Mouse (Mus musculus): Measurements from ENCODE around the gene Synm. TPM values are rescaled to one million over a fixed set of nuclear protein-coding genes. Genes with fewer than 3 reads are reported as not detected.
A peak's percentile ranks its signal among the peaks of the same experiment; 100 is the strongest.

Gene Synm
- polyA plus RNA-seq, 1 experiment from 2014 or later, result 2.6 TPM

DNA sequence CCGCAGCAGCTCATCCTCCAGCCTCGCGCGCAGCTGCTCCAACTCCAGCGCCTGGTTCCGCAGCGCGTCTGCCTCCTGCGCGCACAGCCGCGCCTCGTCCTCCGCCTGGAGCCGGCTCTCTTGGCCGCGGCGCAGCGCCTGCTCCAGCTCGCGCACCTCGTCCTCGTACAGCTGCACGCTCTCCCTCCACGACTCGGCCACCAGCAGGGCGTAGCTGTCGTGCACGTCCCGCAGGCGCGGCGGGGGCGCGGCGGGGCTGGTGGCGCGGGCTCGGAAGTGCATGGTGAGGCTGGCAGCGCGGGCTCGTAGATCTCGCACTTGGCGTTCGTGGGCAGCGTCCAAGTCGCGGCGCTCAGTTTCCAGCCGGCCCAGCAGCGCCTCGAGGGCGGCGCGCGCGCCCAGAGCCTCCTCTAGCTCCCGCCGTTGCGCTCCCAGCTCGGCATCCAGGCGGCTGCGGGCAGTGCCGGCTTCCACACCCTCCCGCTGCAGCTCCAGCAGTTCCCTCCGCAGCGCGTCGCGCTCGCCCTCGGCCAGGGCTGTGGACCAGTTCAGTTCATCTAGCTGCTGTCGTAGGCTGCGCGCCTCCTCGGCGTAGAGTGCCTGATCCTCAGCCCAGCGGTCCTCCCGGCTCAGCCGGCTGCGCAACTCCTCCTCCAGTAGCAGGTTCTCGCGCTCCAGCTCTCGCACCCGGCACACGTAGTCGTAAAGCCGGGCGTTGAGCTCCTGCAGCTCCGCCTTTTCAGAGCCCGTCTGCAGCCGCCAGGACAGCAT is 499 bp downstream of the Synm start:
- peak overlapping the region; percentile 40 for H3K9ac ChIP-seq (replicated peaks; ENCODE audit: low read depth, low read length)
- peak overlapping the region; percentile 52 for H3K27ac ChIP-seq (ENCODE audit: low read length)
- ATAC-seq (ENCODE audit: insufficient number of reproducible peaks, insufficient read depth, low FRiP score, low read depth), result peak; percentile 59
- no peaks in the 10 kb centered on the region for H3K9me3 ChIP-seq (ENCODE audit: control insufficient read depth, low read depth, low read length)
- WGBS, result under 1% methylated on average over 92 of the region's 92 CpGs
- peaks cover 9% of the 10 kb centered on the region for H3K4me1 ChIP-seq (ENCODE audit: control insufficient read depth, insufficient read depth, low read length)
- peak overlapping the region; percentile 100 for H3K4me2 ChIP-seq (replicated peaks; ENCODE audit: low read depth, low read length)
- H3K27me3 ChIP-seq (ENCODE audit: control insufficient read depth, insufficient read depth, low read length), result 0 out of 2 replicates have a peak, but pooled peaks cover 3% of the 10 kb centered on the region
- H3K36me3 ChIP-seq (ENCODE audit: control insufficient read depth, insufficient read depth, low read length), result no peaks in the 10 kb centered on the region
- peak overlapping the region; percentile 53 for H3K4me3 ChIP-seq (ENCODE audit: low read depth, low read length)

DNA sequence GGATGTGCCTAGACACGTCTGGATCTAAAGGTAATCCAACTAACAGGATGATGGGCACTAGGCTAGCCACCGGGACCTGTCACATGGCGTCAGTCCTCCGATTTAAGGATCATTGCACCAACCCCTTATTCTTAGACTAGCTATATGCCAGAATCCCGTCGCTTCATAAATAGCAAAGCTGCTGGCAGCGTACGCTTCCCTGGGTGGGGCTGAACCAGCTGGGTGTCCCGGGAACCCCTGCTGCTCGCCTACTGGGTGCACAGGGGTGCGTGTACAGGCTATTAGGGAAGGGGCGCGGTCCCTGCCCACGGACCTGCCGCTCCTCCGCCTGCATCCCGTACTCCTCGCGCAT is 1.1 kb downstream of the Synm start:
- Histone ChIP-seq H3K27me3 (ENCODE audit: control insufficient read depth, insufficient read depth, low read length) (0 out of 2 replicates have a peak, but pooled peaks cover 3% of the 10 kb centered on the region), H3K36me3 (ENCODE audit: control insufficient read depth, insufficient read depth, low read length) (no peaks in the 10 kb centered on the region), H3K27ac (ENCODE audit: low read length) (peak overlapping the region; percentile 52), H3K9me3 (ENCODE audit: control insufficient read depth, low read depth, low read length) (no peaks in the 10 kb centered on the region), H3K4me2 (replicated peaks; ENCODE audit: low read depth, low read length) (peak overlapping the region; percentile 100), H3K9ac (replicated peaks; ENCODE audit: low read depth, low read length) (peak overlapping the region; percentile 40; the same call in 1 of the 2 replicates), H3K4me3 (ENCODE audit: low read depth, low read length) (peak overlapping the region; percentile 53), H3K4me1 (ENCODE audit: control insufficient read depth, insufficient read depth, low read length) (peaks cover 9% of the 10 kb centered on the region)
- under 1% methylated on average over 19 of the region's 19 CpGs for WGBS
- ATAC-seq (ENCODE audit: insufficient number of reproducible peaks, insufficient read depth, low FRiP score, low read depth), result no peak; the same call in 1 of the 2 replicates

DNA sequence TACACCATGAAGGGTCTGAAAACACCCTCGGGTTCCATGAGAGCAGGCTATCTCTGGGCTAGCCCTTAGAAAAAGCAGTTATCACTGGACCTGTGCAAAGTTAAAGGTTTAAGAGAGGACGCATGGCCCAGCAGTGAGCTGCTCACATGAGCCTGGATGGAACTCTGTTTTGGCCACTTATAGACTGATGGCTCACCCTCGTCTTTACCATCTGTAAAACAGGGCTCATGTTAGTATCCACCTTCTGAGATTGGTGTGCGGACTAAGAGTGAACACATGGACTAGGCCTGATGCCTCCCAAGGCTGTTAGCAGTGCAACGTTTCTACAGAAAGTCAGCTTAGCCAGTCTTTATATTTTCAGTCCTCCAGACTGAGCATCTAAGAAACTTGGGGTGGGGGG is 2.9 kb downstream of the Synm start:
- Histone ChIP-seq H3K4me1 (ENCODE audit: control insufficient read depth, insufficient read depth, low read length) (peaks cover 9% of the 10 kb centered on the region), H3K27ac (ENCODE audit: low read length) (no peak overlapping the region), H3K4me2 (replicated peaks; ENCODE audit: low read depth, low read length) (no peak overlapping the region), H3K9me3 (ENCODE audit: control insufficient read depth, low read depth, low read length) (no peaks in the 10 kb centered on the region), H3K4me3 (ENCODE audit: low read depth, low read length) (no peak overlapping the region), H3K36me3 (ENCODE audit: control insufficient read depth, insufficient read depth, low read length) (no peaks in the 10 kb centered on the region), H3K9ac (replicated peaks; ENCODE audit: low read depth, low read length) (no peak overlapping the region), H3K27me3 (ENCODE audit: control insufficient read depth, insufficient read depth, low read length) (0 out of 2 replicates have a peak, but pooled peaks cover 3% of the 10 kb centered on the region)
- no peak for ATAC-seq (ENCODE audit: insufficient number of reproducible peaks, insufficient read depth, low FRiP score, low read depth)
- 89% methylated on average over 5 of the region's 5 CpGs for WGBS

DNA sequence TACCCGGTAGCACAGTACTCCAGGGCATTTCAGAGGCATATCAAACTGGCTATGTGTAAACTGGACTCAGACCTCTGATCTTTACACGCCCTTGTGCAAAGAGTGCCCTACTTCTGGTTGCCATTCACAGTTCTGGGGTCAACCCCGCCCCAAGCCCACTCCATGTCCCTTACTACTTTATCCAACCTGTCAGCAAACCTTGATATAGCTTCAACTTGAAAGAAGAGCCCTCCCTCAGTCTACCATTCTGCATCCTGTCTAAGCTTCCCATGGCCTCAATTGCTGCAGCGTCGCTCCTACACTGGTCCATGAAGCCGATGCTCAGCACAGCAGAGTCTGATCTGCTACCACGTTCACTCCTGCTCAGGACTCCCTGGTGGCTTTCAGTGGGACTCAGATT is 4.2 kb downstream of the Synm start:
- H3K27me3 ChIP-seq (ENCODE audit: control insufficient read depth, insufficient read depth, low read length), result 0 out of 2 replicates have a peak, but pooled peaks cover under 1% of the 10 kb centered on the region
- H3K4me3 ChIP-seq (ENCODE audit: low read depth, low read length), result no peak overlapping the region
- H3K9ac ChIP-seq (replicated peaks; ENCODE audit: low read depth, low read length), result no peak overlapping the region
- ATAC-seq (ENCODE audit: insufficient number of reproducible peaks, insufficient read depth, low FRiP score, low read depth), result no peak
- peaks cover 9% of the 10 kb centered on the region for H3K4me1 ChIP-seq (ENCODE audit: control insufficient read depth, insufficient read depth, low read length)
- H3K9me3 ChIP-seq (ENCODE audit: control insufficient read depth, low read depth, low read length), result no peaks in the 10 kb centered on the region
- H3K36me3 ChIP-seq (ENCODE audit: control insufficient read depth, insufficient read depth, low read length), result no peaks in the 10 kb centered on the region
- H3K4me2 ChIP-seq (replicated peaks; ENCODE audit: low read depth, low read length), result no peak overlapping the region
- H3K27ac ChIP-seq (ENCODE audit: low read length), result no peak overlapping the region
- WGBS, result 87% methylated on average over 7 of the region's 7 CpGs

DNA sequence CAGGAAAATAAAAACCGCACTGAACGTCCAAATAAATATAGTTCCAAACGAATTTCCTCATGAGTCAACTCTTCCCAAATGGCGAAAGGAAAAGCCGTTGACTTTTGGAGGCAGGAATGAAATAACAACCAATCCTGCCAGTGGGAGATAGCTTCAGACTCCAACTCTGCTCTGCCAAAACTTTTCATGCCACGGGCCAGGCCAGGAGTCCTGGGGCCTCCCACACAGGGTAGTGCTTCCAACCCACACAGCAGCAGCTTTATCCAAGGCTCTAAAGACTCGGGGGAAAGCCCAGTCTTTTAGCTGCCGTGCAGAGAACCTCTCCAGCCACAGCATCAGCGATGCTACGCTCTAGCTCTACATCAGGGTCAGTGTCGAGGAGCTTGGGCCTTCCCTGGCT is 4.9 kb downstream of the Synm start:
- H3K9ac ChIP-seq (replicated peaks; ENCODE audit: low read depth, low read length), result no peak overlapping the region
- H3K4me1 ChIP-seq (ENCODE audit: control insufficient read depth, insufficient read depth, low read length), result peaks cover 16% of the 10 kb centered on the region
- H3K36me3 ChIP-seq (ENCODE audit: control insufficient read depth, insufficient read depth, low read length), result no peaks in the 10 kb centered on the region
- no peak overlapping the region for H3K4me2 ChIP-seq (replicated peaks; ENCODE audit: low read depth, low read length)
- H3K4me3 ChIP-seq (ENCODE audit: low read depth, low read length), result no peak overlapping the region
- 71% methylated on average over 11 of the region's 11 CpGs for WGBS
- no peaks in the 10 kb centered on the region for H3K9me3 ChIP-seq (ENCODE audit: control insufficient read depth, low read depth, low read length)
- H3K27ac ChIP-seq (ENCODE audit: low read length), result no peak overlapping the region
- no peak for ATAC-seq (ENCODE audit: insufficient number of reproducible peaks, insufficient read depth, low FRiP score, low read depth)
- no peaks in the 10 kb centered on the region for H3K27me3 ChIP-seq (ENCODE audit: control insufficient read depth, insufficient read depth, low read length)

DNA sequence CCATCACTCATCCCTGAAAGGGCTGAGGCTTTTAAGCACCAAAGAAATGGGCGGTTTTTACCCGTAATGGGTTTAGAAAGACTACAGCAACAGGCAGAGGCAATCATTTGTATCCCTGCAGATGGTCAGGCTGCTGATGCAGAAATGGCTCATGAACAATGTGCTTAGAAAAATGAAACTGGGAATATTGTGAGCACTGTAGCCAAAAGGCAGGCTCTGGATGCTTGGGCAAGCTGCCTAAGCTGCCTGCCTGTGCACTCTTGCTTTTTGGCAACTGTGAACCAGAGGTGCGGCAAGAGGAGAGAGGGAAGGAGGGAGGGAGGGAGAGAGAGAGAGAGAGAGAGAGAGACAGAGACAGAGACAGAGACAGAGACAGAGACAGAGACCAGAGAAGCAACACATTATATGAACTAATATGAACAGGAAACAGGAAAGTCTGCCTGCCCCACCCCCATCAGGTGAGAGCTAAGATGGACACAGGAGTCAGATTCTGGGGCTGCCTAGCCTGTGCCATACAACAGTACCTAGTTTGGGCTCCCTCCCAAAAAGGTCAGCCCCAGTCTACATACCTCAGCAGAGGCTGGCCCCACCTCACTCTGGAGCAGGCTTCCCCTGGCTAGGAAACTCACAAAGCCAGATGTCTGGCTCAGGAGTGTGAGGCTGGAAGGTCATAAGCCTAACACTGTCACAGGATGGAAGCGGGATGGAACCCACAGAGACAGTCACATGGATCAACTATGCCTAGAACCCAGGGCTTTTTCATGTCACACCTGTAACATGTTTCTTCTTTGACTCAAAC is 9.9 kb downstream of the Synm start:
- peaks cover 15% of the 10 kb centered on the region; the same call in 1 of the 2 replicates for H3K4me1 ChIP-seq (ENCODE audit: control insufficient read depth, insufficient read depth, low read length)
- no peak overlapping the region for H3K4me3 ChIP-seq (ENCODE audit: low read depth, low read length)
- no peak overlapping the region for H3K27ac ChIP-seq (ENCODE audit: low read length)
- no peak overlapping the region for H3K9ac ChIP-seq (replicated peaks; ENCODE audit: low read depth, low read length)
- no peak overlapping the region for H3K4me2 ChIP-seq (replicated peaks; ENCODE audit: low read depth, low read length)
- H3K27me3 ChIP-seq (ENCODE audit: control insufficient read depth, insufficient read depth, low read length), result no peaks in the 10 kb centered on the region
- no peaks in the 10 kb centered on the region for H3K9me3 ChIP-seq (ENCODE audit: control insufficient read depth, low read depth, low read length)
- 42% methylated on average over 4 of the region's 4 CpGs for WGBS
- no peaks in the 10 kb centered on the region for H3K36me3 ChIP-seq (ENCODE audit: control insufficient read depth, insufficient read depth, low read length)
- no peak for ATAC-seq (ENCODE audit: insufficient number of reproducible peaks, insufficient read depth, low FRiP score, low read depth)

DNA sequence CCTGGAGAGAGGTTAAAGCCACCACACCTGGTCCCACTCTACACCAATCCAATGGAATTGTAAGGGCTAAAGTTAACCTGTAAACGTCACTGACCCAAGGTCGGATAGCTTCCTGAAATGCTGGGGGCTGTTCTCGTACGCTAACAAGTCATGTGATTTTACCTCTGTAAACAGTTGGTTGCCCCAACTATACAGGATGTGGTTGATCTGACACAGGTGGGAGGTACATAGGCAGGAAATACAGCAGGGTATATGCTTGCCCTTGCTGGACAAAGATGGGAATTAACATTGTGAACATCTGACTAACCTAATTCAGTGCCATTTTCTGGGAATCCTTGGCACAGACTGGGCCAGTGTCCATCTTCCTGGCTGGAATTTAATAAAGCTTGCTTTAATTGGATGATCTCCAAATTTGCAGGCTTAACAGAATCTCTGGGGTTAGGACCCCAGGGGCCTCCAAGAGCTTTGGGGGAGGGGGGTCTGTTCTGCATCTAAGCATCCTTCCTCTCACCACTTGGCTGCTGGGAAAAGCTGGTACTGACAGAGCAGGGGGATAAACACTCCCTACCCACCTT is 11.7 kb downstream of the Synm start:
- peaks cover 15% of the 10 kb centered on the region; the same call in 1 of the 2 replicates for H3K4me1 ChIP-seq (ENCODE audit: control insufficient read depth, insufficient read depth, low read length)
- 65% methylated on average over 4 of the region's 4 CpGs for WGBS
- H3K9me3 ChIP-seq (ENCODE audit: control insufficient read depth, low read depth, low read length), result no peaks in the 10 kb centered on the region
- H3K36me3 ChIP-seq (ENCODE audit: control insufficient read depth, insufficient read depth, low read length), result no peaks in the 10 kb centered on the region
- no peak overlapping the region for H3K9ac ChIP-seq (replicated peaks; ENCODE audit: low read depth, low read length)
- H3K27me3 ChIP-seq (ENCODE audit: control insufficient read depth, insufficient read depth, low read length), result no peaks in the 10 kb centered on the region
- no peak overlapping the region for H3K4me3 ChIP-seq (ENCODE audit: low read depth, low read length)
- H3K4me2 ChIP-seq (replicated peaks; ENCODE audit: low read depth, low read length), result no peak overlapping the region
- H3K27ac ChIP-seq (ENCODE audit: low read length), result no peak overlapping the region
- ATAC-seq (ENCODE audit: insufficient number of reproducible peaks, insufficient read depth, low FRiP score, low read depth), result no peak

DNA sequence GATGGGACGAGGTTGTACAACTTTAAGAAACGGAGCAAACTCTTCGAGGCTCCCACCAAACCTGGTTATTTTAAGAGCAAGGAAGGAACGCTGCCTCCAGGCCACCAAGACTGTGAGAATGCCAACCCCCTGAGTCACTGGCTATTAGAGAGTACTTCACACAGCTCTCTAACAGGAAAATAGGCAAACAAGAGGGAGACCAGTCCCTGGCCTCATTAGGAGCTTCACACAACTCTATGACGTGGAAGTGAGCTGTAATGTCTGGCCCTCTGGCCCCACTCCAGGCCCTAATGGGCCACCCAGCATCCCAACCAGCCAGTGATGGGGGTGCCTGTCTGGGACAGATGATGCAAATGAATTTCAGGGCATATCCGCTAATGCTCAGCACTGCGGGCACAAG is 17.8 kb downstream of the Synm start:
- Histone ChIP-seq H3K36me3 (ENCODE audit: control insufficient read depth, insufficient read depth, low read length) (no peaks in the 10 kb centered on the region), H3K27me3 (ENCODE audit: control insufficient read depth, insufficient read depth, low read length) (no peaks in the 10 kb centered on the region), H3K4me1 (ENCODE audit: control insufficient read depth, insufficient read depth, low read length) (no peaks in the 10 kb centered on the region), H3K27ac (ENCODE audit: low read length) (no peak overlapping the region), H3K4me2 (replicated peaks; ENCODE audit: low read depth, low read length) (no peak overlapping the region), H3K4me3 (ENCODE audit: low read depth, low read length) (no peak overlapping the region), H3K9me3 (ENCODE audit: control insufficient read depth, low read depth, low read length) (no peaks in the 10 kb centered on the region), H3K9ac (replicated peaks; ENCODE audit: low read depth, low read length) (no peak overlapping the region)
- ATAC-seq (ENCODE audit: insufficient number of reproducible peaks, insufficient read depth, low FRiP score, low read depth), result no peak
- 68% methylated on average over 7 of the region's 7 CpGs for WGBS
